Mouse (Mus musculus): Measurements from ENCODE around the gene Ndrg3.

DNA sequence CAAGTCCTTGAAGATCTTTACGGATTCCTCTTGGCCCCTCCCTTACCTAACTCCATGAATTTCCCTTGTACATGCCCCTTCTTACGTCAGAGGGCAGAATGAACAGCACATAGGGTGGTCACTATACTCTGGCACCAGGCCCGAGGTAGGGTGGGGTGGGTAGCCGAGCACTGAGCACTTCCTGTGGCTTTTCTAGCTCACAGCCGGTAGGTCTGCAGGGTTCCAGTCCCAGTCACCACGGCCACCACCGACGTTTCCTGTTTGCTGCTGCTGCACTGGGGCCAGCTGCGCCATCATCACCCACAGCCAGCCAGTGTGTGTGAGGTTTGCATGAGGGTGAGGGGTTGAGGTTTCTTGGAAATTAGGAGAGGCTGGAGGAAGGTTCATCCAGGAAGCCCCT is 114.1 kb downstream of the Ndrg3 start:
- TF ChIP-seq CTCF (IDR thresholded peaks at IDR 0.05; ENCODE audit: low read depth, low read length) (no peak), POLR2A (IDR thresholded peaks at IDR 0.05; ENCODE audit: borderline replicate concordance, low read depth, low read length) (no peak)
